Mouse (Mus musculus) effector memory CD4-positive, alpha-beta T cell, adult 5 months (primary cell): ENCODE measurements around the gene Cds2. TPM values are rescaled to one million over a fixed set of nuclear protein-coding genes. Genes with fewer than 3 reads are reported as not detected.

Source experiments
- polyA plus RNA-seq: library from polyadenylated mRNA; unstranded; fragments of 100-300 nt; shearing (Covaris generic); gene quantifications from one replicate; pipeline ENCODE4 v1.2.1, GENCODE M21; 2017

Gene Cds2
- 86.5 TPM for polyA plus RNA-seq

GRCm38 (mm10) chr2:132262879-132263398 lies at the start of gene Cds2:
Gene Cds2 (plus strand): TSS chr2:132263148.

GRCm38 (mm10) chr2:132247539-132248313 lies 15.2 kb upstream of the Cds2 start, which contains the start of gene Tmem230:
Gene Tmem230 (minus strand): TSS chr2:132247807.

GRCm38 (mm10) chr2:132252542-132253528 lies 10.1 kb upstream of the Cds2 start, which contains the start of gene Pcna:
Gene Pcna (minus strand): TSS chr2:132253314.

Other genes with a start within 250 kb of the Cds2 start
- gene Rassf2, start 232.9 kb upstream of the Cds2 start, polyA plus RNA-seq = 70.5 TPM
- gene Slc23a2, start 118.0 kb upstream of the Cds2 start, polyA plus RNA-seq = 34.2 TPM
- gene Tmem230, start 15.3 kb upstream of the Cds2 start, polyA plus RNA-seq = 41.0 TPM
- gene Pcna, start 9.8 kb upstream of the Cds2 start, polyA plus RNA-seq = 200 TPM
- 0.09 TPM for gene Prokr2, start 122.3 kb downstream of the Cds2 start, polyA plus RNA-seq